Mouse (Mus musculus): ENCODE measurements around the gene Cnksr3.

Gene Cnksr3

GRCm38 (mm10) chr10:7103872-7104271 is 108.2 kb downstream of the Cnksr3 start:
- no peak for DNase-seq (ENCODE audit: extremely low read depth, low read depth)

GRCm38 (mm10) chr10:7077971-7078370 is 134.1 kb downstream of the Cnksr3 start:
- DNase-seq (ENCODE audit: extremely low read depth, low read depth): no peak

GRCm38 (mm10) chr10:7077389-7077808 is 134.6 kb downstream of the Cnksr3 start:
- no peak for DNase-seq (ENCODE audit: extremely low read depth, low read depth)

GRCm38 (mm10) chr10:7076662-7077211 is 135.3 kb downstream of the Cnksr3 start:
- DNase-seq (ENCODE audit: extremely low read depth, low read depth): no peak

GRCm38 (mm10) chr10:7076201-7076600 is 135.8 kb downstream of the Cnksr3 start:
- no peak for DNase-seq (ENCODE audit: extremely low read depth, low read depth)

GRCm38 (mm10) chr10:7075661-7076060 is 136.4 kb downstream of the Cnksr3 start:
- no peak for DNase-seq (ENCODE audit: extremely low read depth, low read depth)

- no peak for DNase-seq (ENCODE audit: extremely low read depth, low read depth)
Measured at GRCm38 (mm10) chr10:7074231-7074630, 137.8 kb downstream of the Cnksr3 start.

- no peak for DNase-seq (ENCODE audit: extremely low read depth, low read depth)
Measured at GRCm38 (mm10) chr10:7070924-7071323, 141.1 kb downstream of the Cnksr3 start.

- DNase-seq (ENCODE audit: extremely low read depth, low read depth): no peak
Measured at GRCm38 (mm10) chr10:7070100-7070835, 141.8 kb downstream of the Cnksr3 start.

GRCm38 (mm10) chr10:7069090-7069489 is 142.9 kb downstream of the Cnksr3 start:
- no peak for DNase-seq (ENCODE audit: extremely low read depth, low read depth)
